Comparison of ENCODE assay signal across 8 mouse cellular contexts in the genomic region with DNA sequence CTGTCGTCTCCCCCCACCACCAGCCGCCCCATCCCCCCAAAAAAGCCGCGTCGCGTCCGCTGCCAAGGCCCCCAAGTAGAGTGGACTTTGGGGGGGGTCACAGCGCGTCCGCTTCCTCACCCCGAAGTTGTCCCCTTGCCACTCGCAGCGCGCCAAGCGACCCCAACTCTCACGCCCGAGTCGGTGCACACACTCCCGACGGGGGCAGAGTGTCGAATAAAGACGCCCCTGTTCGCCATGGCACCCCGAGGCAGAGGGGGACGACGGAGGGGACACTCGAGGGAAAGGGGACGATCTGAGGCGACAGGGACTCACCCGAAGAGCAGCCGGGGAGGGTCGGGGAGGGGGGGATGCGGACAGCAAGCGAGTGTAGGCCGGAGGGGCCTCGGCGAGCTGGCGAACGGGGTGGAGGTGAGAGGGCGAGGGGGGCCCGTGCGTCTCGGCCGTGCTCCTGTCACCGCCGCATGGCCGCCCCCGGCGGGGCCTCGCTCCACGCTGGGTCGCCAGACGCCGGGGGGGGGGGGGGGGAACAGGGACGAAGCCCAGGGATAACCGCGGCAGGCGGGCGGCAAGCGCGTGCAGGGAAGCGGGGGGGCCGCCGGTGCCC. TPM values are rescaled to one million over a fixed set of nuclear protein-coding genes. Genes with fewer than 3 reads are reported as not detected.
DNase-seq lines count a peak whose midpoint lies in the region; ATAC-seq and TF ChIP-seq lines count a peak whose summit lies in the region.

No protein-coding gene starts in this region.

- TF ChIP-seq POLR2A in brain, embryonic 14.5 days (IDR thresholded peaks at IDR 0.05; ENCODE audit: borderline replicate concordance, extremely low read depth, insufficient read depth, insufficient read length, poor library complexity, severe bottlenecking), result peak; percentile 37; the same call in 1 of the 2 replicates

- H3K9me3 ChIP-seq in forebrain, embryonic 15.5 days, result no peaks in the 10 kb centered on the region
- H3K9me3 ChIP-seq in kidney, embryonic 14.5 days (ENCODE audit: control insufficient read depth, low read length), result no peaks in the 10 kb centered on the region
- no peaks in the 10 kb centered on the region for H3K9me3 ChIP-seq in midbrain, embryonic 10.5 days (replicated peaks)
- no peaks in the 10 kb centered on the region for H3K9me3 ChIP-seq in stomach, postnatal 0 days (ENCODE audit: control insufficient read depth, low read length)

- H3K27me3 ChIP-seq in forebrain, embryonic 15.5 days, result no peaks in the 10 kb centered on the region
- no peaks in the 10 kb centered on the region for H3K27me3 ChIP-seq in kidney, embryonic 14.5 days (ENCODE audit: control insufficient read depth, insufficient read depth, low read length)
- H3K27me3 ChIP-seq in midbrain, embryonic 10.5 days (ENCODE audit: low read depth, poor library complexity, severe bottlenecking), result no peaks in the 10 kb centered on the region
- H3K27me3 ChIP-seq in stomach, postnatal 0 days (ENCODE audit: control insufficient read depth, insufficient read depth, low read length), result no peaks in the 10 kb centered on the region

- H3K4me3 ChIP-seq in forebrain, embryonic 15.5 days, result peak overlapping the region; percentile 92
- peak overlapping the region; percentile 95 for H3K4me3 ChIP-seq in kidney, embryonic 14.5 days (ENCODE audit: low read length)
- H3K4me3 ChIP-seq in midbrain, embryonic 10.5 days, result peak overlapping the region; percentile 94
- peak overlapping the region; percentile 88 for H3K4me3 ChIP-seq in stomach, postnatal 0 days (ENCODE audit: low read depth, low read length)

- TF ChIP-seq EP300 in stomach, postnatal 0 days (optimal IDR thresholded peaks at IDR 0.05), result no peak

- DNase-seq in layer of hippocampus, adult 8-10 months (ENCODE audit: low spot score in 2 of 2), result peak; percentile 24 to 41
- DNase-seq in layer of hippocampus, postnatal 14 days (ENCODE audit: low spot score in 2 of 2), result no peak
- DNase-seq in brain, embryonic 14.5 days (ENCODE audit: low read depth), result no peak
- no peak for DNase-seq in midbrain, embryonic 10.5 days (ENCODE audit: low spot score)
- DNase-seq in stomach, postnatal 0 days (ENCODE audit: low spot score), result peak; percentile 78
- DNase-seq in frontal cortex, postnatal 25 days (ENCODE audit: low spot score in 2 of 2), result no peak

- no peak for TF ChIP-seq CTCF in brain, embryonic 14.5 days (IDR thresholded peaks at IDR 0.05; ENCODE audit: borderline replicate concordance, extremely low read depth, insufficient read depth, insufficient read length)
- no peak for TF ChIP-seq CTCF in stomach, postnatal 0 days (IDR thresholded peaks at IDR 0.05; ENCODE audit: low read depth)

- H3K9ac ChIP-seq in forebrain, embryonic 15.5 days (replicated peaks), result peak overlapping the region; percentile 97
- H3K9ac ChIP-seq in kidney, embryonic 14.5 days (ENCODE audit: low read depth, low read length), result peak overlapping the region; percentile 100
- H3K9ac ChIP-seq in stomach, postnatal 0 days (ENCODE audit: low read length), result peak overlapping the region; percentile 93

- H3K27ac ChIP-seq in forebrain, embryonic 15.5 days (replicated peaks), result peak overlapping the region; percentile 99
- peak overlapping the region; percentile 100 for H3K27ac ChIP-seq in kidney, embryonic 14.5 days (ENCODE audit: low read depth, low read length)
- peak overlapping the region; percentile 100 for H3K27ac ChIP-seq in midbrain, embryonic 10.5 days (replicated peaks)
- peak overlapping the region; percentile 99 for H3K27ac ChIP-seq in stomach, postnatal 0 days (replicated peaks)

- peak overlapping the region; percentile 44 for H3K4me2 ChIP-seq in forebrain, embryonic 15.5 days (replicated peaks)
- peak overlapping the region; percentile 77 for H3K4me2 ChIP-seq in kidney, embryonic 14.5 days (replicated peaks; ENCODE audit: low read depth, low read length)
- H3K4me2 ChIP-seq in stomach, postnatal 0 days (replicated peaks; ENCODE audit: low read depth), result peak overlapping the region; percentile 86

- peaks cover 36% of the 10 kb centered on the region for H3K4me1 ChIP-seq in forebrain, embryonic 15.5 days
- H3K4me1 ChIP-seq in kidney, embryonic 14.5 days (ENCODE audit: control insufficient read depth, insufficient read depth, low read length), result peaks cover 12% of the 10 kb centered on the region; the same call in 1 of the 2 replicates
- H3K4me1 ChIP-seq in midbrain, embryonic 10.5 days, result peaks cover 43% of the 10 kb centered on the region
- H3K4me1 ChIP-seq in stomach, postnatal 0 days (replicated peaks; ENCODE audit: control insufficient read depth, insufficient read depth), result 0 out of 2 replicates have a peak, but pooled peaks cover 3% of the 10 kb centered on the region

- H3K36me3 ChIP-seq in forebrain, embryonic 15.5 days, result peaks cover 17% of the 10 kb centered on the region
- peaks cover 24% of the 10 kb centered on the region for H3K36me3 ChIP-seq in kidney, embryonic 14.5 days (ENCODE audit: control insufficient read depth, insufficient read depth, low read length)
- H3K36me3 ChIP-seq in midbrain, embryonic 10.5 days, result peaks cover 31% of the 10 kb centered on the region
- no peaks in the 10 kb centered on the region for H3K36me3 ChIP-seq in stomach, postnatal 0 days (ENCODE audit: control insufficient read depth, insufficient read depth, low read length)

- under 1% methylated on average over 51 of the region's 64 CpGs for WGBS in forebrain, embryonic 15.5 days
- under 1% methylated on average over 56 of the region's 64 CpGs for WGBS in kidney, embryonic 14.5 days
- WGBS in midbrain, embryonic 10.5 days, result 1% methylated on average over 51 of the region's 64 CpGs
- 0% methylated on average over 35 of the region's 64 CpGs for WGBS in stomach, postnatal 0 days

- ATAC-seq in forebrain, embryonic 15.5 days (replicated peaks), result peak; percentile 40
- peak; percentile 41 for ATAC-seq in kidney, embryonic 14.5 days (ENCODE audit: low FRiP score, low TSS enrichment)
- peak; percentile 11; the same call in 1 of the 2 replicates for ATAC-seq in stomach, postnatal 0 days (ENCODE audit: low FRiP score, low TSS enrichment)

RNA-seq across cellular contexts. Expression of a gene that starts 0.4 kb away (rescaled TPM):
- 100 to 1,000 TPM; 200 to 239 (median 224) TPM for total RNA-seq in layer of hippocampus, adult 8-10 months (2022)
- total RNA-seq in layer of hippocampus, postnatal 14 days (2021), result 100 to 1,000 TPM; 228 TPM
- polyA plus RNA-seq in brain, embryonic 14.5 days (2012; rRNA removed), result 156 and 196 TPM in 2 replicates
- 179 and 182 TPM in 2 replicates for polyA plus RNA-seq in forebrain, embryonic 15.5 days (2015; fragmentation: Nextera tagmentation; extraction: Ambion mirVana)
- 131 and 196 TPM in 2 replicates for polyA plus RNA-seq in kidney, embryonic 14.5 days (2014; fragmentation: Nextera tagmentation; extraction: Ambion mirVana)
- polyA plus RNA-seq in midbrain, embryonic 10.5 days (2016; fragmentation: Nextera tagmentation; extraction: Ambion mirVana), result 172 and 200 TPM in 2 replicates
- polyA plus RNA-seq in stomach, postnatal 0 days (2015; fragmentation: Nextera tagmentation; extraction: Ambion mirVana), result 63.0 and 81.9 TPM in 2 replicates

Comparison
In these comparisons a context has a peak if more than half of its experiments do, and no peak if none do; other contexts are left out.
1. DNase-seq: peak in layer of hippocampus, adult 8-10 months (2 of 2) and stomach, postnatal 0 days (single experiment); none in layer of hippocampus, postnatal 14 days (0 of 2), brain, embryonic 14.5 days (single experiment), midbrain, embryonic 10.5 days (single experiment) and frontal cortex, postnatal 25 days (0 of 2).
2. Peak in every context shown above with its lines, with median percentiles within 50 percentile points of each other: ATAC-seq, H3K27ac ChIP-seq, H3K4me2 ChIP-seq, H3K4me3 ChIP-seq and H3K9ac ChIP-seq.